Mouse (Mus musculus) ovary, postnatal 10 days (tissue): ENCODE results near the gene Mdga1.

Source experiments
- DNase-seq: peaks from one replicate; pipeline ENCODE4 v3.0.0; 2022; ENCODE audit warnings: low spot score

The Mdga1 gene

DNA sequence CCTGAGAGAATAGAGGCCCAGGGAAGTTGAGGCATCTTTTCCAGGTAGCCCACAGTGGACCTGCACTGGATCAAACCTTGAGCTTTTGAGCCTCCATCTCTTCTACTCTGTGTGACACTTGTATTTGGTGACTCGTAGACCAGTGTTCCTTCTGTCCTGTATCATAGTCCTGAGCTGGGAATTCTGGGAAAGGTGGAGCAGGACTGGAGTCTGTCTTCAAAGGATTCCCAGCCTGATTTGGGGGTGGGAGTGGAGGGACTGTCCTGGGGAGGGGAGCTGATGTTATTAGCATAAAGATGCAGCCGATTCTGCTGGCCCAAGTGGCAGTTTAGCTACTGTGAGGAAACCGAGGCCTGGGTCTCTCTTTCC is 50.4 kb downstream of the Mdga1 start:
- DNase-seq = no peak

DNA sequence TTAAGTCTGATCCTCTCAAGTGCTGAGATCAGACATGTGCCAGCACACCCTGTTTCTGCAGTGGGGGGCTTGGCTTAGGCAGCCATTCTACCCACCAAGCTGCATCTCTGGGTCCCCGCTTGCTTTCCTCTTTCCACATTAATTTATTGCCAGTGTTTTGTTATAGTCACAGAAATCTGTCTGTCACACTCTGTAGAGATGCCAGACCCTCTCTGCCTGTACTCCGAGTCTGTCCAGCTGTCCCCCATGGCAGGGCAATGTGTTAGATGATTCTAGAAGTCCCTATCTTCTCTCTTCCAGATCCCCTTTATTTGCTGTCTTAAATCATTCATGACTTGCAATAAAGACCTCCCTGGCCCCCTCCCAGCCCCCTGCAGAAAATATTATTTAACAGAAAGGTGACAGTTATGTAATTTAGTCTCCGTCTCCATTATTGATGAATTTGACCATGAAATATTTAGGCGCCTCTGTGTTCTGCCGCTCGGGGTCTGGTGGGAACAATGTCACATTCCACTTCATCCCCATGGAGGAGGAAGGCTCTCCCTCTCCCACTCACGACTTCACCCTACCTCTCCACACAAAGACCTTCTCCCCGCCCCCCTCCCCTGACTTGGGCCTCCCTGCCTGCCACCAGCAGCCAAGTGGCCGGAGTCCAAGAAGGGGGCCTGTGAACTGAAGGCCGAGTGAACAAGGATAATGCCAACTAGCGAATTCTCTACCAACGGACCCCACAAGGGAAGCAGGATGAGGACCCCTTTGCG is 50.9 kb downstream of the Mdga1 start:
- DNase-seq = no peak

DNA sequence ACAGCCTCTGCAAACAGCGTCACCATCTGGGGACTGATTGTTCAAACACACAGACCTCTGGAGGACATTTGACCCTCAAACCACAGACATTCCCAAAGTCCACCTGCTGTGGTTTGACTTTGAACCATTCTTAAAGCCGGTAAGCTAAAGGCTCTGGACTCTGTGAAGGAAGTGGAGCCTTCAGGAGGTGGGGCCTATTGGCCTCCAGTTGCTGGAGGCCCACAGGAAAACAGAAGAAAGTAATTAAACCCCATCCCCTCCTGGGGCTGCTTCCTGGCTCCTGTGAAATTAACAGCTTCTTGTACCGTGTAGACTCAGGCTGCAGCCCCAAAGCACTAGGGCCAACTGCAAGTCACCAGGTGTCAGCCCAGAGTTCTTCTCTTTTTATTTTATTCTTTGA is 52.9 kb downstream of the Mdga1 start:
- no peak for DNase-seq

DNA sequence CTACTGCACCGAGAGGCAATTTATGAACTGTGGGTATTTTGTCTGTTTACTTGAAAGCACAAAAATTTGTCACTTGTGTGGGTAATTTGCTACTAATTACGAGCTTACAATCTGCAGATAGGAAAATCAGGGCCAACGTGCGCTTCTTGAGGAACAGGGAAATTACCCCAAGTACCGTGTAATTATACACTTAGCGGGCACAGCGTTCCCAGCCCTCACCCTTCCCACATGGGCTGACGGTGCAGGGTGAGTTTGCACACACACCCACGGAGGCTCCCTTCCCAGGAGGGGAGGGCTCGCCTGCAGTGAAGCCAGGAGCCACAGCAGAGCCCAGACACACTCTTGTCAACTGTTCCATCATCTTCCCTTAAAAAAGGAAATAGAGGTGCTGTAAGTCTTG is 54.1 kb downstream of the Mdga1 start:
- DNase-seq = no peak

DNA sequence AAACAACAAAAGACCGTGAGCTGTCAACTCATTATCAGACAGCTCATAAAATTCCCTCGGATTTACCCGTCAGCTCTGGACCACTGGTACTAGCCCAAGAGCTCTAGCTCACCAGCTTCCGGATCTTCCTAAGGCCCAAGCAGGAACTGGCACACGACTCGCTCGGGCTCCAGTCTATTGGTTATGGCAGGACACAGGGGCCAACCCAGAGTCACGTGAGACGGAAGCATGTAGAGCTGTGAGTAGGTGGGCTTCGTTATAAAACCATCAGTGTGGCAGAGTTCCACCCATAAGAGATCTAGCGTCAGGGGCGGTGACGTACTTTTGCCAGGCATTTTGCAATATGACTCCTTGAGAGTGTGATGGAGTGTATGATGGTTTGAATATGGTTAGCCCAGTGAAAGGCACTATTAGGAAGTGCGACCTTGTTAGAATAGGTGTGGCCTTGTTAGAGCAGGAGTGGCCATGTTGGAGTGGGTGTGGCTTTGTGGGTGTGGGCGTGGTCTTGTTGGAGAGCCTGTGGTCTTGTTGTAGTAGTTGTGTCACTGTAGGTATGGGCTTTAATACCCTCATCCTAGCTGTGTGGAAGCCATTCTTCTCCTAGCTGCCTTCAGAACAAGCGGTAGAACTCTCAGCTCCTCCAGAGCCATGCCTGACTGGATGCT is 56.5 kb downstream of the Mdga1 start:
- DNase-seq = no peak

DNA sequence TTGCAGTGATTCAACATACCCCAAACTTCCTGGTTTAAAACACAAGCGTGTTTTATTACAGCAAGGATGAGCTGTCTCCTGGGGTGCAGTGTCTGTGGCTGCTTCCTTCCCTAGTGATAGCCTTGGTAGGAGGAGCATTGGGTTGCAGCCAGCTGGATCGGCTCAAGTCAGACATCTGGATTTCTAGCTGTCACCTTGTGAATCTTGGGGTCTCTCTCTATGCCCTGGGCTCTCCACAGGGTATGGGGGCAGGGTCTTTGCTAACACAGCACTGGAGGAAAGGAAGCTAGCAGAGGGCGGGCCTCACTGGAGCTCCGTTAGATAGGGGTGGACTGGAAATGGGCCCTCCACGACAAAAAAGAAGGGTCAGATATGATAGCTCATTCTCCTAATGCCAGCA is 57.2 kb downstream of the Mdga1 start:
- no peak for DNase-seq

DNA sequence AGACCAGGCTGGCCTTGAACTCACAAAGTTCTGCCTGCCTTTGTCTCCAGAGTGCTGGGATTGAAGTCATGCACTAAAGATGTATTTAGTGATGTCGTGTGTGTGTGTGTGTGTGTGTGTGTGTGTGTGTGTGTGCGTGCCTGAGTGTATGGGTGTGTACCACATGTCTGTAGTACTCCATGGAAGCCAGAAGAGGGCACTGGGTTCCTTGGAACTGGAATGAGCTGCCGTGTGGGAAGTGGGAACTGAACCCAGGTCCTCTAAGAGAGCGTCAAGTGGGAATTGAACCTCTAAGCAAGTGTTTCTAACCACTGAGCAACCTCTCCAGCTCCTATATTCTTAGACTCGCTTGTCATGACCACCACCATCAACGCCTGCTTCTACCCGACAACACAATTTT is 60.9 kb downstream of the Mdga1 start:
- DNase-seq = no peak

DNA sequence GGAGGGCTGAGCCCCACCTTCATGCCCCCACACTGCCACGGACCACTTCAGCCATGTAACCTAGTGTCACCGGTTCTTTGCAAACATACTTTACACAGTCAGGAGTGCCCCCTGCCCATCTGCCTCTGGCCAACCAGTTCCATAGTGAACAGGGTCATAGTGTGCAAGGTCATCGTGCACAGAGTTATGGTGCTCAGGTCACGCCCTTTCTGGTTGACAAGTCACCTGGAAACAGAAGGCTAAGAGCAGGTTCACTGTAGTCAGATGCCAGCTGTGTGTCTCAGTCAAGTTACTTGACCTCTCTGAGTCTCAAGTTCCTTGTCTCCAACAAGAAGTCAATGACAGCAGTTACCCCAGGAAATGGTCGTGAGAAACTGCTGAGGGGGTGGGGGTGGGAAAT is 65.2 kb downstream of the Mdga1 start:
- DNase-seq = no peak

DNA sequence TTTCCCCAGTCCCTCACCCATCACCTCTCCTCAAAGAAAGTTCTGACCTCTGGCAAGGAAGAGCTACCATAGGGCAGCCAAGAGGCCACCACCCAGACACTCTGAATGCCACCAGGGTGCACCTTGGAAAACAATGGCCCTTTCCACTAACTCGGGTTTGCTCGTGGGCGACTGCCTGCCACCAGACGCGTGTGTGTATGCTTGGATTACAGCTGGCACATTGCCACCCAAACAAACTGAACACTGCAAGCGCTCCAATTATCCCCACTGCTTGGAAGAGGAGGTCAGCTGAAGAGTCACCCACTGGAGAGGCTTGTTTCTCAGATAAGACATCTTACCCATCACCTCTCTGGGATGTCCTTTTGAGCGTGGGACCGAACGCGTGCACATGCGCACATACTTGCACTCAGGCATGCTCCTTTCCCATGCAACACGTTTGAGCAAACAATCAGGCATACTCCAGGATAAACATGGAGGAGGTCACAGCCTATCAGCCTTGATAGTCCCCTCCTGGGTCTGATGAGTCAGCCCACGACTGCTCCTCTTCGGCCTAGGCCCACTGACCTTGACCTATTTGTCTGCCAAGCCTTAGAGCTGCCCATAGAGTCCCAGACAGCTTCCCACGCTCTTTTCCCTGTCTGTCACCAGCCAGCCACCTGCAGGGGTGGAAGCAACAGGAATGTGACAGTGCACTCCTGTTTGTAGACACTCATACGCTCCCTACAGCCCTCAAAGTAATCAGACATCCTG is 67.3 kb downstream of the Mdga1 start:
- no peak for DNase-seq

DNA sequence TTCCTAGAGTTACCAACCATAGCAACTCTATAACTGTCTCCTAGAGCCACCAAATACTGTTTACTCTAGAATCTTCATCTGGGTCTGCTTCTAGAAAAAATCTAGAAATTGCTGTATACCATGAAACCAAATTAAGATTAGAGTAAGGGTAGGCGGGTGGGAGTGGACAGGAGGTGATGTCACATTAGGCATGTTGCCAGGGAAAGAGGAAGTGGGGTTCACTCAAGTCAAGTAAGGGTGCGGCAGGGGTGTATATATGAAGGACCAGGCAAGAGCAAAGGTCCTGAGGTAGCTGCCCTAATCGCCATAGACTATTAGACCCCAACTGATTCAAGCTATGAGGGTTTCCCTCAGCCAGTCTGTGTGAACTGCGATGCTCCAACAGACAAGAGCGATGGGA is 69.6 kb downstream of the Mdga1 start:
- DNase-seq = no peak

DNA sequence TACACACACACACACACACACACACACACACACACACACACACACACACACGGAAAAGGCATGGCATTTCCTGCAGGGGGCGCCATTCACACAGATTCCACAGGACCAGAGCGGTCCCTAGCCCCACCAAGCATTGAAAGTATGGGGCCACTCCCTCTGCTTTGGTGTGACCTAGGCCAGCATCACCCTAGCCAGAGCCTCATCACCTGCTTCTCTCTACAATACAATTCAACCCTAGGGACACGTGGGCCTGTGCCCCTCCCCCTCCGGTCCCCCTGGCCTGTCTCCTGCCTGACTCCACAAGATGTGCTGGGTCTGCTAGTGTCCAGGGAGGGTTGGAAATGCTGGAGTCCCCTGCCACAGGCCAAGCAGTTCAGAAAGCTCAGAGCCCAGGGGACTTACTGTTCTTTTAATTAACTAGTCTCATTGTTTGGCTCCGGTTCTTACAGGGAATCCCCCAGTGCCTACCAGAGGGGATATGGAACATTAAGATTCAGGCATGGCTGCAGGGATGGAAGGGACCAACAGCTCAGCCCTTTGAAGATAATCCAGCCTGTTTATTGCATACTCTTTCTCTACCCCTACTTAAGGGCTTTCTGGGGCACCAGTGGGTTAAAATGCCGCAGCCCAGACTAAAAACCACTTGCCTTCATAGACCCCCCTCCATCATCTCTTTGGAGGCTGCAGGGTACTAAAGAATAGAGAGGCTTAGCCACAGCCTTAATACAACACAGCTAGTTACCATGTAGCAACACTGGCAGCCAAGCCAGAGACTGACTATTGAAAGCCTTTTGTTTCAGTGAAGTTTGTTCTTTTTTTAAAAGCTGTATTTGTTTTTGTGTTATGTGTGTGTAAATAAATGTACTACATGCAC is 73.5 kb downstream of the Mdga1 start:
- DNase-seq = no peak

DNA sequence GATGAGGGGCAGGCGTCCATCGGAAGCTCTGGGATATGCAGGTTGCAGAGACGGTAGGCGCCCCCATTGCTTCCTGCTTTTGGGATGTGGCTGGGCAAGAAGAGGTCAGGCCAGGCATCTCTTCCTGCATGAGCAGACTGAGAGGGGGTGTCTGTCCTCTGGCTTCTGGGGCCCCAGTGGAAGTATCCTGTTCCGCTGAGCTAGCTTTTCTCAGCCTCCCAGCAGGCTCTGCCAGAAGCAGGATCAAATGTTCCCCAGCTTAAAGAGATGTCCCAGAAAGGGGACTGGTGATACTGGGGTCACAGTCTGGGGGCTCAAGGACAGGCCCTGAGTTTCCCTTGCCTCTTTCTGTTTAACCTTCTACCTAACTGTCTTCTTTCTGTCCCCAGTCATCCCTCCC is 74.3 kb downstream of the Mdga1 start:
- no peak for DNase-seq

DNA sequence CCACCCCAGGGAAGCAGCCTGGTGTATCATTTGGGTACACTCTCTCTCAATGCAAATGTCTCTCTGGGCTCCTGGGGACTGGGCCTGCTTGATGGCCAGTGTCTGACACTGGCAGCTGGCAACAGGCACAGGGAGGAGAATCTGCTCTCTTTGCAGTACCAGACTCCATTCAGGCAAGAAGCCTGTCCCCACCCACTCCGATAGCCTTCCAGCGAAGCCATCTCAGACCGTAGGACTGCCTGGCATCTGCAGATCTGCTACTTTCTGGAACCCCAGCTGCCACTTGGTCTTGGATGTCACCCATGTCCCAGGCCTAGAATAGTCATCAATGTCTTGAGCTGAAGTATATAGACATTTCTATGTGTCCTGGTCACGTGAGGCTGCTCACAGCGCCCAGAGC is 74.9 kb downstream of the Mdga1 start:
- DNase-seq = no peak

DNA sequence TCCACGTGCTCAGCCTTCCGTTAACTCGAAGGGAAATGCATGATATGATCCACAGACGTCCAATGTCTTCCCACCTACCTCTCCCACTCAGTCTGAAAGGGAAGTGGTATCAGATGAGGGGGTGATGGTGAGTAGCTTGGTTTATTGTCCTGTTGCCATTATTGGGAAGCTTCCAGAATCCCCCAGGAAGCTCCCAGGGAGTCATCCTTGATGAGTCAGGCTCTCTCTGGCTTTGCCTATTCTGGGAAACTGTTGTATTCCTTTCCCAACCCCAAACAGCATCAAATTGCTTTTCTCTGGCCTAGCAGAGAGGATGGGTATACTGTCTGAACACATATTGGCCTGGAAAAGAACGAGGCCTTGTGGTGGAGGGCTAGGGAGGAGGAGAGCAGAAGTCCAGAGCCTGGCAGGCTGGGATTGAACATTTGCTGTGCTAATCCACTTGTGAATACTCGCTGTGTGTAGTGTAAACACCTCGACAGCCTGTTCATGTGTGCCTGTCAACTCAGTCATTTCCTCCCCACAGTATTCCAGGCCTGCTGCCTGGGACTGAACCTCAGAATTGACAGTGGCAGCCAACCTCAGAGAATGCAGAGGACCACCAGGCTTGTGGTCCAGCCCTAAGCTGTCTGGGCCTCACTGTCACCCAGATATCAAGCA is 79.3 kb downstream of the Mdga1 start:
- DNase-seq = no peak

DNA sequence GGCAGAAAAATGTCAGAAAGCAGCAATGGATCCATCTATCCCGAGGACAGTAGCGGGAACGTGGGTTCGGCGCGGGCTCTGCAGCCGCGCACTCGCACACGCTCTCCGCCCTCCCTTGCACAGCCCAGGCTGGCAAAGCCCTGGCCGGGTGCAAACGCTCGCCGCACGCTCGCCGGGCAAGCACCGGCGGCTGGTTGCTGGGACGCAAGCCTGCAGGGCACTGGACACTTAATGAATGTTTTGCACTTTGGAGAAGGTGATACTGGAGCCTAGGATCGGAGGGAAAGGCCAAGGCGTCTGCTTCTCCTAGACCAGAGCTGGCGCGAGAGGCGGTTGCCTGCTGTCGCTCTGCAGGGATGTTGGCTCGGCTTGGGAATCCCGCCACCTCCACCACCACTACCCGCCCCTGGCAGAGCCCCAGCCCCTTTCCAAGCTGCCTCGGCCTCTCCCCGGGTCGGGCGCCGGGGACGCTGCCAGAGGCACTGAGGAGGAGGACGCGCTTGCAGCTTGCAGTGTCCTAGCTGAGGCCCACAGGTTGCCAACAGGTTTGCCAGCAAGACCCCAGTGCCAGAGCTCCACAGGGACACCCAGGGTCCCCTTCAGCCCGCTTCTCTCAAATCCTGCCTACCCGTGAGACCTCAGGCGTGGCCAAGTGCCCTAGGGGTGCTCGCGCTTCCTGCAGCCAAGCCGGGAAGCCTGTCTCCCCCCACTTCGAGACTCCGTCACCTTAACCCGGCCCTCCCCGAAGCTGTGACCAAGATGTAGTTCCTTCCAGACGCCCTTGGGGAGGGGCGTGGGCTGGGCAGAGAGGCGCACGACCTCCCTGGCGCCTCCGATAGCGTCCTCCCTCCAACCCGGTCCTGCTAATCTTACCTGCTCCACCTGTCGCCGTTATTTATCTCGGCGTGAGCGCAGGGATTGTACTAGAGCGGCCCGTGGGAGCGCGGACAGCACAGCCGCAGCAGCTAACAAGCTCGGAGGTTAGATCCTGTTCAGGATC is 80.6 kb downstream of the Mdga1 start:
- DNase-seq = peak; percentile 15

DNA sequence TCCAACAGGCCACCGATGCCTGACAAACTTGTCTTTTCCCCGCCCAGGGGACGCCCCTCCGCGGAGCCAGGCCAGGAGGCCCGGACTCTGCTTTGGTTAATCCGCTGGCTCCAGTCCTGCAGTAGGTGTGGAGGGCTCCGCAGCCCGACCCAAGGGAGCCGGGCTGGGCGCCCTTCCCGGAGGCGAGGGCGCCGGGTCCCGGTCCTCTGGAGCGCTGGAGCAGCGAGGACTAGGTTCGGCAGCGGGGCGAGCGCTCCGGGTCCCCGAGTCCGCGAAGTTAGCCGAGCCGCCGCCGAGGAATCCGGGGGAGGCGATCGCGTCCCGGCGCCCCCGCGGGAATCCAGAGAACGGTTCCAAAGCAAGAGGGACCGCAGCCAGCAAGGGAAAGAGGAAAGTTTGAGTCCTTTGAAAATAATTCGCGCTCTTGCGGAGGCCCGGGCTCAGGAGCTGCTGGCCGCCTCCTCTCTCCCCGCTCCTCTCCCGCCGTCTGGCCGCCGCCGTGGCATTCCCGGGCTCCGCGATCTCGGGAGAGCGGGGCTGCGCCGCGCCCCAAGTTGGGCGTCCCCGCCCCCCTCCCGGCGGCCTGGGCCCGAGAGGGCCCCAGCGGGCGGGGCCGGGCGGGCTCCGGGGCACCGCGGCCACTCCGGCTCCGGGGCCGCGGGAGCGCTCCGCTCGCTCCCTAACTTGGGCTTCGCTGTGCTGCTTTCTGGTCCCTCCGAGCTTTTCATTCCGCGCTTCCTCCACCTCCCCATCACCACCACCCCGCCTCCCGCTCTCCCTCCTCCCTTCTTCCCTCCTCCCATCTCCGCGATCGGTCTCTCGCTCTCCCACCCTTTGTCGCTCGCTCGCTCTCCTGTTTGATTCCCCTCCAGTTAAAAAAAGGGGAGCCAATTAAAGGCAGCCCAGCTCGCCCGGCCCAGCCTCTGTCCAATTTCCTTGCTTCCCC is 81.7 kb downstream of the Mdga1 start:
- peak; percentile 19 for DNase-seq

DNA sequence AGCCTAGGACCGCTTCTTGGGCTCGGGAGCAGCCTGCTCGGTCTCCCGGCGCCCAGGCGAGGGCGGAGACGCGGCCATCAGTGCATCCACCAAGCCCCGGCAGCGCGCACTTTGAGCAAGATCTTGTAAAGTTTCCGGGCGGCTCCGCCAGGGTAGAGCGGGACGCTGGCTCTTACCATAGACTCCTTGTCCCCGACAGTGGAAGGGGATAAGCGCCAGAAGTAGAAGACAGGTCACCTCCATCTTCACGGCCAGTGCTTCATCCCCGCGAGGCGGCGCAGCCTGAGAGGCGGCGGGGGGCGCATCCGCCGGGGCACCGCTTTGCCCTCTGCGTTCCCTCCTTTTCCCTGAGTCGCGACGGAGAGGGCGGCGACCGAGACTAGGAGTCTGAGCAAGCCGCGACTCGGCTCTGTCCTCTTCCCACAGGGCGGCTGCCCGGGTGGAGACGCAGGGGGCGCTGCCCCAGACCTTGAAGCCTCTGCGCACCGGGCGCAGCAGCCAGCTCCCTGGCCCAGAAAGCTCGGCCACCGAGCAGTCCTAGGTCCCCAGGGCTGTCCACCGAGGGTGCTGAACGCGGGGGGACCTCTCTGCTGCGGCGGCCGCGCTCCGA is 82.5 kb downstream of the Mdga1 start:
- DNase-seq = peak; percentile 32

DNA sequence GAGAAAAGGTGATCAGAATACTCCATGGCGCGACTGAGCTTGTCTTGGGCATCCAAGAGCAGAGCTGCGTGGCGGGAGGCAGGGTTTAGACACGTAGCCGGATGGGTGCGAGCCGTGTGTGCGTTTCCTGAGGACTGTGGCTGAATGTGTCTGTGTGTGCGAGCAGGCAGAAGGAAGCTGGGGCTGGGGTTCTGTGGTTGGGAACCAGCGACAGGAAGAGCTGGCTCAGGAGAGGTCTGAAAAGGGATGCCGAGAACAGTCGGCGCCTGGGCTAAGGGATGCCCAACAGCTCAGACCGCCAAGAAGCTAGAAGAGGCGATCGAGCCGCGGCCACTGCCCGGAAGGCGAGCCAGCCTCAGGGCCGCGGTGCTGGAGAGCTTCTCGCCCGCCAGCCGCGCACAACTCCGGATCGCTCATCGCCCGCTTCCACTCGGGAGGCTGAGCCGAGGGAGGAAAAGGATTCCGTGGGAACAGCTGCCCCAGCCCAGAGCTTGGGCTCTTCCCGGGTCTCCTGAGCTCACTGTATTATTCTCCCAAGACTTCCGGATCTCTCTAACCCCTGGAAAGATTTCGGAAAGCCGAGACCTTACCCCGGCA is 83.1 kb downstream of the Mdga1 start:
- DNase-seq = no peak

DNA sequence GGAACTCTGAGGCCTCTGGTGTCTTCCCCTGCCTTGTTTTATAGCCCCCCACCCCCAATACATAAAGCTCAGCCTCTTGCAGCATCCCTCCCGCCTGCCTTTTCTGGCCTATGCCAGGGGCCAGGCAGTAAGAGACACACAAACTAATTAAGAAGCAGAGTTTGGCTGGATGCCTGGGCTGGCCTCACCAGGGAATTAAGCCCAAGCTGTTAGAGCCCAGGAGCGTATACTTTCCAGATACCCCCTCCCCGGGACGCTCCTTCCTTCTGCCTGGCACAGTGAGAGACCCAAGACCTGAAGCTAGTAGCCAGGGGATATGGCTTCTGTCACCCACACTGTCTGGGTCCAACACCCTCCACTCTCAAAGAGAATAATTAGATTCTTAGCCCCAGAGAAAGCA is 83.8 kb downstream of the Mdga1 start:
- no peak for DNase-seq
